15 mouse cellular contexts compared by ENCODE assay signal in the genomic region with DNA sequence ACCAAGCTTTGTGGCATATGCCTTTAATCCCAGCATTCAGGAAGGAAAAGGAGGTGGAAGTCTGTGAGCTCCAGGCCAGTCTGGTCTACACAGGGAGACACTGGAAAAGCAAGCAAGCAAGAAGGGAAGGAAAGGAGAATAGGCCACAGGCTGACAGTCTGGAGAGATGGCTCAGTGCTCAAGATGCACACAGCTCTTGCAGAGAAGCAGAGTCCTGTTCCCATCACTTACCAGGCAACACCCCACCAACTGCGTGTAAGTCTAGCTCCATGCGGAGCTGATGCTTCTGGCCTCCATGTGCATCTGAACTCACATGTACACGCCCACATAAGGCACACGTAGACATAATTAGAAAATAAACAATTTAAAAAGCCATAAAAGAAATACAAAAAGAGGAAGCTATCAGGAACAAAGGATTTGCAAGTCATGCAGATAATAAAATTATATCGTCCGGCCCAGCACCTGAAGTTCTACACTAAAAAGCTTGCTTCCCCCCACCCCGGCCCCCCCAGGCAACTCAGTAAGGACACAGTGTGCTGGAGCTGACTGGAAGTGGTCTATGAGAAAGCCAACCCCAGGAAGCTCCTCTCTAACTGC.
"Had no signal": no experiment of that assay in that cellular context is flagged by ENCODE, and none has a peak within 500 bp of the region (broad histone marks: within the 10 kb centered on the region; RNA-seq: fewer than 3 reads in every experiment).

No protein-coding gene starts in this region.

- H3K4me1 ChIP-seq: limb, embryonic 10.5 days; limb, embryonic 13.5 days; midbrain, embryonic 13.5 days; stomach, embryonic 15.5 days had no signal

- H3K27me3 ChIP-seq: limb, embryonic 13.5 days; liver, embryonic 13.5 days; midbrain, embryonic 13.5 days; stomach, embryonic 15.5 days had no signal

- H3K36me3 ChIP-seq: limb, embryonic 10.5 days; limb, embryonic 13.5 days; liver, embryonic 13.5 days; midbrain, embryonic 13.5 days; stomach, embryonic 15.5 days had no signal

- DNase-seq: kidney, adult 2 months; kidney, postnatal 25 days; layer of hippocampus, adult 9-11 months; liver; liver, embryonic 13.5 days; lung, adult 2 months; lung, postnatal 14 days; lung, postnatal 4 days; thymus, postnatal 25 days had no signal

- ATAC-seq: intestine, postnatal 0 days; midbrain, embryonic 13.5 days had no signal

- H3K4me3 ChIP-seq: layer of hippocampus, adult 2 months; limb, embryonic 10.5 days; limb, embryonic 13.5 days; liver, embryonic 13.5 days; midbrain, embryonic 13.5 days; stomach, embryonic 15.5 days had no signal

- H3K9me3 ChIP-seq: limb, embryonic 10.5 days; limb, embryonic 13.5 days; liver, embryonic 13.5 days; midbrain, embryonic 13.5 days; stomach, embryonic 15.5 days had no signal
